Mouse (Mus musculus) intestine, embryonic 16.5 days (tissue): ENCODE measurements around the gene Zbp1. TPM values are rescaled to one million over a fixed set of nuclear protein-coding genes. Genes with fewer than 3 reads are reported as not detected.
A peak's percentile ranks its signal among the peaks of the same experiment; 100 is the strongest.

Experiments used
- ATAC-seq: fragments of 200-750 bp; cut with Nextera tagmentation; 2 replicates; pipeline ENCODE4 v1.8.0; 2017; ENCODE audit warnings: moderate TSS enrichment, moderate library complexity
- H3K27ac ChIP-seq: fragments of 300-500 bp; sonication (generic); 2 replicates; pipeline ENCODE4 v1.5.1; 2014; ENCODE audit warnings: mild to moderate bottlenecking, low read length
- H3K27me3 ChIP-seq: fragments of 300-500 bp; sonication (generic); replicated peaks from 2 replicates; pipeline ENCODE4 v1.6.1; 2014; ENCODE audit warnings: low read length, control low read depth, mixed read lengths; ENCODE audit not compliant: control insufficient read depth, insufficient read depth
- H3K36me3 ChIP-seq: fragments of 300-500 bp; sonication (generic); 2 replicates; pipeline ENCODE4 v1.6.1; 2014; ENCODE audit warnings: low read length, control low read depth; ENCODE audit not compliant: control insufficient read depth, insufficient read depth
- H3K4me1 ChIP-seq: fragments of 300-500 bp; sonication (generic); 2 replicates; pipeline ENCODE4 v1.6.1; 2014; ENCODE audit warnings: low read length, control low read depth, mixed read lengths; ENCODE audit not compliant: control insufficient read depth, insufficient read depth
- H3K4me2 ChIP-seq: fragments of 300-500 bp; sonication (generic); 2 replicates; pipeline ENCODE4 v1.6.1; 2014; ENCODE audit warnings: low read depth, low read length, control low read depth
- H3K4me3 ChIP-seq: fragments of 300-500 bp; sonication (generic); 2 replicates; pipeline ENCODE4 v1.5.1; 2014; ENCODE audit warnings: mild to moderate bottlenecking, low read length
- H3K9ac ChIP-seq: fragments of 300-500 bp; sonication (generic); 2 replicates; pipeline ENCODE4 v1.6.1; 2014; ENCODE audit warnings: low read depth, low read length
- H3K9me3 ChIP-seq: fragments of 300-500 bp; sonication (generic); 2 replicates; pipeline ENCODE4 v1.6.1; 2016; ENCODE audit warnings: low read length, control low read depth; ENCODE audit not compliant: control insufficient read depth
- WGBS: fragments of 180-500 bp; shearing (Covaris S2); extraction: QIAGEN DNeasy Blood & Tissue Kit; methylation state at CpG from one replicate; pipeline ENCODE4 v1.1.7; 2014; 5-methylcytosine and 5-hydroxymethylcytosine counted together
- polyA plus RNA-seq: library from polyadenylated mRNA; unstranded; fragments of >200 nt; fragmentation: Nextera tagmentation; extraction: Ambion mirVana; gene quantifications from 2 replicates; pipeline ENCODE4 v1.2.1, GENCODE M21; 2015

The Zbp1 gene
- polyA plus RNA-seq, 1 experiment from 2014 or later: 0.65 TPM

- H3K4me1 ChIP-seq: peaks cover 96% of the 10 kb centered on the region
- H3K36me3 ChIP-seq: no peaks in the 10 kb centered on the region
- H3K4me2 ChIP-seq: no peak overlapping the region
- H3K4me3 ChIP-seq: no peak overlapping the region
- H3K9me3 ChIP-seq: no peaks in the 10 kb centered on the region
- ATAC-seq: no peak
- no peaks in the 10 kb centered on the region for H3K27me3 ChIP-seq
- 50% methylated on average over 7 of the region's 7 CpGs for WGBS
- 0 out of 2 replicates have a peak overlapping the region, but pooled peaks have one; percentile 5 for H3K27ac ChIP-seq
- no peak overlapping the region for H3K9ac ChIP-seq
These were observed 38.9 kb upstream of the Zbp1 start for GRCm38 (mm10) chr2:173257610-173258009.

GRCm38 (mm10) chr2:173256552-173256949, 37.8 kb upstream of the Zbp1 start:
- peaks cover 96% of the 10 kb centered on the region for H3K4me1 ChIP-seq
- H3K27ac ChIP-seq: peak overlapping the region; percentile 55; the same call in 1 of the 2 replicates
- H3K36me3 ChIP-seq: no peaks in the 10 kb centered on the region
- no peak overlapping the region for H3K4me3 ChIP-seq
- 64% methylated on average over 4 of the region's 4 CpGs for WGBS
- peak overlapping the region; percentile 53; the same call in 1 of the 2 replicates for H3K9ac ChIP-seq
- no peaks in the 10 kb centered on the region for H3K9me3 ChIP-seq
- no peaks in the 10 kb centered on the region for H3K27me3 ChIP-seq
- 0 out of 2 replicates have a peak, but pooled peaks have one; percentile 6 for ATAC-seq
- 0 out of 2 replicates have a peak overlapping the region, but pooled peaks have one; percentile 11 for H3K4me2 ChIP-seq

GRCm38 (mm10) chr2:173255810-173256551, 37.3 kb upstream of the Zbp1 start:
- Histone ChIP-seq H3K9ac (peak overlapping the region; percentile 53; the same call in 1 of the 2 replicates), H3K4me2 (peak overlapping the region; percentile 33), H3K4me1 (peaks cover 95% of the 10 kb centered on the region), H3K36me3 (no peaks in the 10 kb centered on the region), H3K9me3 (no peaks in the 10 kb centered on the region), H3K4me3 (peak overlapping the region; percentile 23), H3K27ac (peak overlapping the region; percentile 55), H3K27me3 (no peaks in the 10 kb centered on the region)
- WGBS: 45% methylated on average over 7 of the region's 7 CpGs
- ATAC-seq: peak; percentile 63

- no peaks in the 10 kb centered on the region for H3K36me3 ChIP-seq
- H3K27me3 ChIP-seq: no peaks in the 10 kb centered on the region
- 0 out of 2 replicates have a peak, but pooled peaks have one; percentile 1 for ATAC-seq
- no peak overlapping the region for H3K4me3 ChIP-seq
- 19% methylated on average over 26 of the region's 26 CpGs for WGBS
- peaks cover 93% of the 10 kb centered on the region for H3K4me1 ChIP-seq
- H3K4me2 ChIP-seq: peak overlapping the region; percentile 2; the same call in 1 of the 2 replicates
- H3K9me3 ChIP-seq: no peaks in the 10 kb centered on the region
- peak overlapping the region; percentile 11 for H3K27ac ChIP-seq
- peak overlapping the region; percentile 3; the same call in 1 of the 2 replicates for H3K9ac ChIP-seq
These were observed 35.3 kb upstream of the Zbp1 start for GRCm38 (mm10) chr2:173253761-173254662.

GRCm38 (mm10) chr2:173251675-173252074, 33.0 kb upstream of the Zbp1 start:
- ATAC-seq: no peak

GRCm38 (mm10) chr2:173251133-173251532, 32.4 kb upstream of the Zbp1 start:
- WGBS: 45% methylated on average over 7 of the region's 7 CpGs
- H3K9me3 ChIP-seq: no peaks in the 10 kb centered on the region
- H3K4me3 ChIP-seq: no peak overlapping the region
- H3K36me3 ChIP-seq: no peaks in the 10 kb centered on the region
- 0 out of 2 replicates have a peak overlapping the region, but pooled peaks have one; percentile 41 for H3K9ac ChIP-seq
- peaks cover 83% of the 10 kb centered on the region for H3K4me1 ChIP-seq
- ATAC-seq: no peak
- peak overlapping the region; percentile 52; the same call in 1 of the 2 replicates for H3K27ac ChIP-seq
- H3K4me2 ChIP-seq: peak overlapping the region; percentile 28; the same call in 1 of the 2 replicates
- H3K27me3 ChIP-seq: no peaks in the 10 kb centered on the region

More at GRCm38 (mm10) chr2:173251675-173252074, 33.0 kb upstream of the Zbp1 start:
- Histone ChIP-seq H3K27me3 (no peaks in the 10 kb centered on the region), H3K36me3 (no peaks in the 10 kb centered on the region), H3K27ac (no peak overlapping the region), H3K4me2 (no peak overlapping the region), H3K4me3 (no peak overlapping the region), H3K9ac (no peak overlapping the region), H3K4me1 (peaks cover 83% of the 10 kb centered on the region), H3K9me3 (no peaks in the 10 kb centered on the region)
- WGBS: 64% methylated on average over 9 of the region's 9 CpGs

DNA sequence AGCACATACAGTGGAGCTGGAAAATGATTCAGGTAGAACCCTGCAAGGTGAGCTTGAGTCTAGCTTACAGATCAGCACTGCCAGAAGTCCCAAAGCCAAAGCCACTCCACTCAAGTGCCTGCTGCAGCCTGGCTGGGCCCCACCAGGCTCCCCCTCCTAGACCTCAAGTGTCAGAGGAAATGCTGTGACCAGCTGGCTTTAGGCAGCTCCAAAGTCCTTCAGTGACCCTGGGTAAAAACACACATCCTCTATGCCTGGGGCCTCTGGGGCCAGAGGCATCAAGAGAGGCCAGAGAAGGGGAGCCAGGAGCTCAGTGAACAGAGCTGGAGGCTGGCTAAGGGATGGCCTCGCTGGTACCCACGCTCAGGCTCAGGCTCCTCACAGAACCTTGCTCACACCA, 31.7 kb upstream of the Zbp1 start:
- Histone ChIP-seq H3K4me3 (no peak overlapping the region), H3K9ac (peak overlapping the region; percentile 41; the same call in 1 of the 2 replicates), H3K27ac (peak overlapping the region; percentile 52; the same call in 1 of the 2 replicates), H3K27me3 (no peaks in the 10 kb centered on the region), H3K4me2 (peak overlapping the region; percentile 28; the same call in 1 of the 2 replicates), H3K4me1 (peaks cover 84% of the 10 kb centered on the region), H3K9me3 (no peaks in the 10 kb centered on the region), H3K36me3 (no peaks in the 10 kb centered on the region)
- ATAC-seq: peak; percentile 21; the same call in 1 of the 2 replicates
- 21% methylated on average over 2 of the region's 2 CpGs for WGBS

DNA sequence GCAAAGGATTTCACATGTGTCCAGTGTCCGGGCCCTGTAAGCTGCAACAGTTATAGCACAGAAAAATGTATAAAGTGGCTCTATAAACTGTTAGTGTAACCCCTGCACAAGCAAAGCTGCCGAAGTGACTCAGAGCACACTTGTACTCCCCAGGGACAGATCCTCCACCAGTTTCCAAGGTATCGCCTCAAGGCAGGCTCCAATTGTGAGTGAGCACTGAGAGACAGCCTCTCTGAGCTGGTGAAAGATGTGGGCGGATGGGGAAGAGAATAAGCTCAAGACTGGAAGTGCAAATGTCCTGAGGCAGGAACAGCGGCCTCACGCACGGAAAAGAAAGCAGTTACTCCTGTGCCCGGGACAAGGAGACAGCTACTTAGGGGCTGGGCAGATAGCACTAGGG, 31.2 kb upstream of the Zbp1 start:
- ATAC-seq: no peak
- no peak overlapping the region for H3K9ac ChIP-seq
- peaks cover 79% of the 10 kb centered on the region for H3K4me1 ChIP-seq

DNA sequence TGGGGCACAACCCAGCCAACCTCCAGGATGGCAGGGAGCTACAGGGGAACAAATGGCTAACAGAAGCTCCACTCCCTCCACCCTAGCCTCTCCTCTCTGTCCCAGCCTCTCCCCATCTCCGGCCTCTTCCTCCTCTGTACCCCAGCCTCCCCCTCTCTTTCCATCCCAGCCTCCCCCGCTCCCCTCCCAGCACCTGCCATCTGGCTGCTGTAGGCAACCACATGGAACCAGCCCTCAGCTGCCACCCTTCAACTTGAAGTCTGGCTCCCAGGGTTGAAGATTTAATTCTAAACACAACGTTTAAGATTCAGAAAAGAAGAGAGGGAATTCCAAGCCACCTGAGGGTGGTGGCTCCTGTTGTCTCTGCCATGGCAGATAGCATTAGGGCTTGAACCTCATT, 30.7 kb upstream of the Zbp1 start:
- no peak overlapping the region for H3K4me3 ChIP-seq
- peaks cover 74% of the 10 kb centered on the region for H3K4me1 ChIP-seq
- no peak overlapping the region for H3K4me2 ChIP-seq
- no peaks in the 10 kb centered on the region for H3K36me3 ChIP-seq
- no peak overlapping the region for H3K27ac ChIP-seq
- no peaks in the 10 kb centered on the region for H3K9me3 ChIP-seq
- no peaks in the 10 kb centered on the region for H3K27me3 ChIP-seq
- H3K9ac ChIP-seq: no peak overlapping the region
- ATAC-seq: no peak
- WGBS: 37% methylated on average over 3 of the region's 3 CpGs

More for the DNA sequence above, 31.2 kb upstream of the Zbp1 start:
- Histone ChIP-seq H3K27me3 (no peaks in the 10 kb centered on the region), H3K4me3 (no peak overlapping the region), H3K36me3 (no peaks in the 10 kb centered on the region), H3K4me2 (no peak overlapping the region), H3K9me3 (no peaks in the 10 kb centered on the region), H3K27ac (0 out of 2 replicates have a peak overlapping the region, but pooled peaks have one; percentile 52)
- 75% methylated on average over 8 of the region's 8 CpGs for WGBS
